Mouse (Mus musculus) spleen, adult 2 months (tissue): Measurements from ENCODE around the gene Satb2. TPM values are rescaled to one million over a fixed set of nuclear protein-coding genes. Genes with fewer than 3 reads are reported as not detected.

Experiments
- DNase-seq, 2 experiments: peaks; one replicate each; pipeline versions ENCODE4 v3.0.0 to v3.0.0-alpha.2; 2012 to 2021; ENCODE audit warnings: low spot score in 2 of 2, low read depth in 1 of 2
- H3K27ac ChIP-seq: fragments of 200-500 bp; 2 replicates; pipeline ENCODE4 v1.5.1; 2012; ENCODE audit warnings: low read length, inconsistent platforms; ENCODE audit not compliant: insufficient read depth
- H3K27me3 ChIP-seq: fragments of 200-500 bp; 2 replicates; pipeline ENCODE4 v1.6.1; 2012; ENCODE audit warnings: mild to moderate bottlenecking, moderate library complexity, low read length, inconsistent platforms; ENCODE audit not compliant: control insufficient read depth, insufficient read depth
- H3K36me3 ChIP-seq: fragments of 200-500 bp; 2 replicates; pipeline ENCODE4 v1.6.1; 2012; ENCODE audit warnings: mild to moderate bottlenecking, low read length, inconsistent platforms; ENCODE audit not compliant: control insufficient read depth, insufficient read depth
- H3K4me1 ChIP-seq: fragments of 200-500 bp; 2 replicates; pipeline ENCODE4 v1.6.1; 2011; ENCODE audit warnings: inconsistent platforms; ENCODE audit not compliant: control insufficient read depth, insufficient read depth, insufficient read length
- H3K4me3 ChIP-seq: fragments of 200-500 bp; 2 replicates; pipeline ENCODE4 v1.5.1; 2011; ENCODE audit warnings: mild to moderate bottlenecking, inconsistent platforms; ENCODE audit not compliant: insufficient read depth, insufficient read length; ENCODE audit errors: extremely low read depth
- CTCF ChIP-seq: fragments of 200-500 bp; IDR thresholded peaks from 2 replicates; pipeline ENCODE4 v1.5.1; 2011; ENCODE audit warnings: mild to moderate bottlenecking, inconsistent platforms; ENCODE audit not compliant: insufficient read depth, insufficient read length, insufficient replicate concordance; ENCODE audit errors: extremely low read depth
- POLR2A ChIP-seq: fragments of 200-500 bp; IDR thresholded peaks from 2 replicates; pipeline ENCODE4 v1.6.1; 2011; ENCODE audit warnings: low read depth, low read length, inconsistent platforms
- WGBS: fragments of 180-500 bp; shearing (Covaris S2); methylation state at CpG from one replicate; pipeline ENCODE4 v1.1.7; 2018; 5-methylcytosine and 5-hydroxymethylcytosine counted together
- polyA plus RNA-seq: library from polyadenylated mRNA; depleted of rRNA; stranded (reverse); fragments of >200 nt; gene quantifications from 2 replicates; pipeline ENCODE4 v1.2.3, GENCODE M21; 2012

Satb2 gene
- polyA plus RNA-seq, 1 experiment: 0.36 TPM

GRCm38 (mm10) chr1:56865246-56865645 is 113.2 kb downstream of the Satb2 start:
- no peak overlapping the region for H3K27ac ChIP-seq
- no peaks in the 10 kb centered on the region for H3K27me3 ChIP-seq
- H3K36me3 ChIP-seq: no peaks in the 10 kb centered on the region
- H3K4me3 ChIP-seq: no peak overlapping the region
- DNase-seq: no peak
- 92% methylated on average over 1 of the region's 1 CpGs for WGBS
- TF ChIP-seq CTCF: no peak
- no peak for TF ChIP-seq POLR2A
- H3K4me1 ChIP-seq: no peaks in the 10 kb centered on the region

GRCm38 (mm10) chr1:56862799-56863198 is 115.7 kb downstream of the Satb2 start:
- no peak overlapping the region for H3K27ac ChIP-seq
- 89% methylated on average over 4 of the region's 4 CpGs for WGBS
- H3K36me3 ChIP-seq: no peaks in the 10 kb centered on the region
- no peaks in the 10 kb centered on the region for H3K4me1 ChIP-seq
- TF ChIP-seq CTCF: no peak
- no peak for TF ChIP-seq POLR2A
- DNase-seq: no peak
- H3K27me3 ChIP-seq: no peaks in the 10 kb centered on the region
- no peak overlapping the region for H3K4me3 ChIP-seq

GRCm38 (mm10) chr1:56857202-56857601 is 121.2 kb downstream of the Satb2 start:
- H3K27me3 ChIP-seq: no peaks in the 10 kb centered on the region
- H3K27ac ChIP-seq: no peak overlapping the region
- whole genome bisulfite sequencing: 81% methylated on average over 8 of the region's 8 CpGs
- TF ChIP-seq POLR2A (no peak), CTCF (no peak)
- no peaks in the 10 kb centered on the region for H3K4me1 ChIP-seq
- no peak for DNase-seq
- H3K36me3 ChIP-seq: no peaks in the 10 kb centered on the region
- H3K4me3 ChIP-seq: no peak overlapping the region

- Histone ChIP-seq H3K4me3 (no peak overlapping the region), H3K27me3 (no peaks in the 10 kb centered on the region), H3K36me3 (no peaks in the 10 kb centered on the region), H3K4me1 (no peaks in the 10 kb centered on the region; the same call in 1 of the 2 replicates), H3K27ac (no peak overlapping the region)
- WGBS: 94% methylated on average over 8 of the region's 8 CpGs
- TF ChIP-seq CTCF (no peak), POLR2A (no peak)
- no peak for DNase-seq
Measured at GRCm38 (mm10) chr1:56850446-56850845, 128.0 kb downstream of the Satb2 start.

DNA sequence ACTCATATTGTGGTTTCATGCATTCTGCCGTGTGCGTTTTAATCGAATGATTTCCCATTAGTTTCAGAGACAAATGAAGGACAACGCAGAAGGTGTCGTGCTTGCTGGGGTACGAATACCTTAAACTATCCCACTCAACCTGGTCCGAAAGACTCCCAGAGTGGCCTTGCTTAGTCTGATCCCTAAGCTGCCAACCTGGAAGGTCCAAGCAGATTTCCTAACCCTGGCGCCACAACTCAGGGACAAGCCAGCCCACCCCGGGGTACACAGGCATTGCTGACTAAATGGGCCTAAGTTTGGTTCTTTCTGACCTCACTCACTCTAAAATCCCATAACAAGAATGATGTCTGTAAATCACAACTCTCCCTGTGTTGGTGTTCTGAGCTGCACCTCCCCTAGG is 132.1 kb downstream of the Satb2 start:
- 73% methylated on average over 9 of the region's 9 CpGs for WGBS
- Histone ChIP-seq H3K27ac (no peak overlapping the region), H3K4me1 (no peaks in the 10 kb centered on the region; the same call in 1 of the 2 replicates), H3K36me3 (no peaks in the 10 kb centered on the region), H3K27me3 (no peaks in the 10 kb centered on the region), H3K4me3 (no peak overlapping the region)
- TF ChIP-seq CTCF: no peak
- TF ChIP-seq POLR2A: no peak
- no peak for DNase-seq

- WGBS: 79% methylated on average over 8 of the region's 8 CpGs
- Histone ChIP-seq H3K4me1 (no peaks in the 10 kb centered on the region; the same call in 1 of the 2 replicates), H3K27ac (no peak overlapping the region), H3K4me3 (no peak overlapping the region), H3K27me3 (no peaks in the 10 kb centered on the region), H3K36me3 (no peaks in the 10 kb centered on the region)
- no peak for TF ChIP-seq POLR2A
- TF ChIP-seq CTCF: no peak
- no peak for DNase-seq
Measured at GRCm38 (mm10) chr1:56845523-56846118, 132.8 kb downstream of the Satb2 start.

- WGBS: 54% methylated on average over 10 of the region's 10 CpGs
- TF ChIP-seq POLR2A: no peak
- no peak for TF ChIP-seq CTCF
- no peak for DNase-seq
- Histone ChIP-seq H3K4me1 (no peaks in the 10 kb centered on the region; the same call in 1 of the 2 replicates), H3K4me3 (no peak overlapping the region), H3K27me3 (no peaks in the 10 kb centered on the region), H3K27ac (no peak overlapping the region), H3K36me3 (no peaks in the 10 kb centered on the region)
Measured at GRCm38 (mm10) chr1:56844551-56845330, 133.7 kb downstream of the Satb2 start.
